Mouse (Mus musculus) heart, adult 2 months (tissue): ENCODE results near the gene Fen1. TPM values are rescaled to one million over a fixed set of nuclear protein-coding genes. Genes with fewer than 3 reads are reported as not detected.

Experiments
- DNase-seq, 2 experiments: peaks; one replicate each; pipeline ENCODE4 v3.0.0; 2021
- H3K27ac ChIP-seq: fragments of 200-600 bp; 2 replicates; pipeline ENCODE4 v1.8.1; 2022
- H3K27me3 ChIP-seq: fragments of 200-500 bp; 2 replicates; pipeline ENCODE4 v1.6.1; 2012; ENCODE audit warnings: mild to moderate bottlenecking, low read length, inconsistent platforms, mixed read lengths; ENCODE audit not compliant: control insufficient read depth, insufficient read depth
- H3K36me3 ChIP-seq: fragments of 200-500 bp; 2 replicates; pipeline ENCODE4 v1.6.1; 2012; ENCODE audit warnings: low read length, inconsistent platforms; ENCODE audit not compliant: control insufficient read depth, insufficient read depth
- H3K4me1 ChIP-seq: fragments of 200-500 bp; 2 replicates; pipeline ENCODE4 v1.6.1; 2011; ENCODE audit warnings: low read length; ENCODE audit not compliant: control insufficient read depth, insufficient read depth
- H3K4me3 ChIP-seq: fragments of 200-600 bp; 2 replicates; pipeline ENCODE4 v1.8.1; 2022
- H3K79me2 ChIP-seq: fragments of 200-500 bp; replicated peaks from 2 replicates; pipeline ENCODE4 v1.6.1; 2012; ENCODE audit warnings: mild to moderate bottlenecking, inconsistent platforms, low read length, moderate library complexity, mixed read lengths; ENCODE audit not compliant: control insufficient read depth, insufficient read depth
- H3K9ac ChIP-seq: fragments of 200-500 bp; 2 replicates; pipeline ENCODE4 v1.6.1; 2012; ENCODE audit warnings: low read depth, mild to moderate bottlenecking, control low read depth, inconsistent platforms, low read length, mixed read lengths
- CTCF ChIP-seq: fragments of 200-600 bp; IDR thresholded peaks from 2 replicates; pipeline ENCODE4 v1.8.1; 2022; ENCODE audit warnings: antibody characterized with exemption, mild to moderate bottlenecking, moderate library complexity
- EP300 ChIP-seq: fragments of 200-500 bp; IDR thresholded peaks from 2 replicates; pipeline ENCODE4 v1.6.1; 2011; ENCODE audit warnings: low read depth, low read length, control low read depth; ENCODE audit not compliant: insufficient read depth
- POLR2A ChIP-seq: fragments of 200-500 bp; IDR thresholded peaks from 2 replicates; pipeline ENCODE4 v1.6.1; 2011; ENCODE audit warnings: mild to moderate bottlenecking, low read depth, low read length, control low read depth; ENCODE audit not compliant: insufficient read depth
- WGBS: fragments of 180-500 bp; shearing (Covaris S2); methylation state at CpG from one replicate; pipeline ENCODE4 v1.1.7; 2018; 5-methylcytosine and 5-hydroxymethylcytosine counted together
- intact Hi-C: fragments of 180-260 bp; cut with DNase I; formaldehyde crosslinking; loops from one replicate; pipeline ENCODE4 v1.15.1; 2025
- polyA plus RNA-seq: library from polyadenylated mRNA; depleted of rRNA; stranded (reverse); fragments of >200 nt; gene quantifications from 2 replicates; pipeline ENCODE4 v1.2.3, GENCODE M21; 2012
- total RNA-seq, 2 experiments: library from RNA; stranded (reverse); gene quantifications; 2 replicates each; pipeline ENCODE4 v1.2.3; 2021

Fen1 gene
- total and polyA plus RNA-seq, 3 experiments, result 2.9 to 4.5 (median 3.7) TPM

DNA sequence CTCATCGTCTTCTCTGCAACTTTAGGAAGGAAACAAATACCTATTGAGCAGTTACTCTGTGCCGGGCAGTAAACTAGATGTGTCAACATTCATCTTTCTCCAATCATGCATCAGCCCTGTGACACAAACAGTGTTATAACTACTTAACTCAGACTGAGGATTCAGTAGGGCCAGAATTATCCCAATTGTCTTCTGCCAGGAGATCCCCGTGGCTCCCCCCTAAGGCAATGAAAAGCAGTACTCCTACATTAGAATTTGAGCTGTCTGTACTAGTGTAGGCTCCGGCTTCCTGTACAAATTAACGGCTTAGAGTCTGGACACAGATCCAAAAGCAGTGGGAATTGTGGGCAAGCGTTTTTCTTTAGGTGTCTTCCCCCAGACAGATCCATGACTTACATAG is 1.1 kb upstream of the Fen1 start:
- intact Hi-C loops, result loop anchor here (10.0 kb wide), 1 partner anchor 1710 kb away; the partner anchor contains the start of gene Patl1
- TF ChIP-seq EP300 (no peak), POLR2A (no peak), CTCF (no peak)
- Histone ChIP-seq H3K27me3 (no peaks in the 10 kb centered on the region), H3K36me3 (peaks cover 2% of the 10 kb centered on the region; the same call in 1 of the 2 replicates), H3K4me3 (no peak overlapping the region), H3K27ac (no peak overlapping the region), H3K79me2 (no peaks in the 10 kb centered on the region), H3K9ac (no peak overlapping the region), H3K4me1 (peaks cover 9% of the 10 kb centered on the region)
- 44% methylated on average over 6 of the region's 6 CpGs for WGBS
- DNase-seq, result no peak

DNA sequence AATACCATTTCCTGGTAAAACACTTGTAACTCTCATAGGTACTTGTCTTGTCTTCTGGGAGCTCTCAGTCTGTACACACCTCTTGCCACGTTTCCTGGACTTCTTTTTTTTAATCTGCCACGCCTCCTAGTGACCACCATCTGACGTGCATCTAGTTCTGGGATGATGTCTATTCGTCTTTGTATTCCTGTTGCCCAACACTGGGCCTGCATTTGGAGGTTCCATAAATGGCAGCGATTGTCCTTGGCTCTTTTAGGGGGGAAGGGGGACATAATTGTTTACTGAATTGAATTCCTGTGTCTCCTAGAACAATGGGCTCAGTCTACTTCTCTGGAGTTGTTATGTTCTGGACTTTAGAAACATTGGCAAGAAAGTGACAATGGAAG is 640 bp upstream of the Fen1 start:
- peak overlapping the region; percentile 91 for H3K27ac ChIP-seq
- H3K4me1 ChIP-seq, result peaks cover 9% of the 10 kb centered on the region
- H3K36me3 ChIP-seq, result peaks cover 2% of the 10 kb centered on the region; the same call in 1 of the 2 replicates
- no peaks in the 10 kb centered on the region for H3K79me2 ChIP-seq
- intact Hi-C loops, result loop anchor here (10.0 kb wide), 1 partner anchor 1710 kb away; the partner anchor contains the start of gene Patl1
- TF ChIP-seq POLR2A, result no peak
- TF ChIP-seq EP300, result no peak
- TF ChIP-seq CTCF, result peak; percentile 57
- DNase-seq, result peak in 1 of 2 experiments; percentile 39
- H3K9ac ChIP-seq, result no peak overlapping the region
- no peaks in the 10 kb centered on the region for H3K27me3 ChIP-seq
- under 1% methylated on average over 5 of the region's 5 CpGs for WGBS
- peak overlapping the region; percentile 100 for H3K4me3 ChIP-seq

DNA sequence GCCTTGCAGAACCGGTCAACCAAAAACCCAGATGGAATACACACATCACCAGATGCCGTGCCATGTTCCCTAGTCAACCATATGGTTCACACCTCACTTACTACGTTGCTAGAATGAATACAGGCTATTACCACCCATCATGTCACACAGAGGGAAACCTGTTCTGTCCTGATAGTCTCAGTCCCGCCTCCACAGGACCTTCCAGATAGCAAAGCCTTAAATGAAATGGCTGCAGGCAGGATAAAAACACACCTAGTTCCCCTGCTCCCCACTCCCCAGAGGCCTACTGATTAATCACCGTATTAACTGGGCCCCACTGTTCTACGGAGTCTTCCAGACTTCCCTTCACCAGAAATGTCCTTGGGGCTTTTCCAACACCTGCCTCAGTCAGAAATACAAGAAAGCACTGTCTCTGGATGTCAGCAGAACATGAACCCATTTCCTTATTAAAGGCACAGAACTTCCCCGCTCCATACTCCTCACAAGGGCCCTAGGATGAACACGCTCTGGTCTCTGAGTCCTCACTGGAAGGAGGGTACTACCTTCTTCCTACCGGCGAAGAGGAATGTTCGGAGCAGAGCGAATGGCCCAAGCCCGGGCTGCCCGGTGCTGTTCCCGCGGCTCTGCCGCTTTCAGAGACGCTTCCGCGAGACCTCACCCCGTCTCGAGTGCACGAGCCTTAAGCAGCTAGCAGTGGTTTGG is 672 bp downstream of the Fen1 start:
- Histone ChIP-seq H3K4me1 (peaks cover 3% of the 10 kb centered on the region; the same call in 1 of the 2 replicates), H3K9ac (peak overlapping the region; percentile 66), H3K27ac (peak overlapping the region; percentile 91), H3K79me2 (no peaks in the 10 kb centered on the region), H3K27me3 (no peaks in the 10 kb centered on the region), H3K4me3 (peak overlapping the region; percentile 100), H3K36me3 (no peaks in the 10 kb centered on the region)
- DNase-seq, result no peak
- TF ChIP-seq CTCF (no peak), POLR2A (no peak), EP300 (no peak)
- WGBS, result 2% methylated on average over 23 of the region's 23 CpGs
- intact Hi-C loops, result loop anchor here (10.0 kb wide), 1 partner anchor 1712 kb away; the partner anchor contains the start of gene Patl1

DNA sequence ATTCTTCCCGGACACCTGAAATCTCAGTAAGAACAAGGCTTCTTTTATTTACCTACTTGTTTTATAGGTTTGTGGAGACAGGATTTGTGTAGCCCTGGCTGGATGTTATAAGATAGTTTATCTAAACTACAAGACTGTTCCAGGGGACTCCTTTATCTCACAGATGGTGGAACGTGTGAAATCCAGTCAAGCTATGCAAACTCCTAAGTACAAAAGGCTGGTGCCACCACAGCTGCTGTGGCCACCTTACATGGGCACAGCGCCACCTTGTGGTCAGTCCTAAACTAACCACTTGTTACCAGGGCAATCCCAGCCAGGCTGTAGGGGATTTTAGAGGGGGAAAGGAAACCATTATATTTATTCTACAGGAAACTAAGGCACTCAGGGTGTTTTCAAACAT is 5.2 kb downstream of the Fen1 start:
- TF ChIP-seq CTCF (peak; percentile 96), POLR2A (no peak), EP300 (peak; percentile 74)
- peak; percentile 74 to 81 for DNase-seq
- H3K9ac ChIP-seq, result no peak overlapping the region
- H3K4me1 ChIP-seq, result peaks cover 2% of the 10 kb centered on the region; the same call in 1 of the 2 replicates
- no peaks in the 10 kb centered on the region for H3K27me3 ChIP-seq
- H3K27ac ChIP-seq, result no peak overlapping the region
- H3K36me3 ChIP-seq, result no peaks in the 10 kb centered on the region
- H3K4me3 ChIP-seq, result no peak overlapping the region
- 32% methylated on average over 3 of the region's 3 CpGs for WGBS
- H3K79me2 ChIP-seq, result no peaks in the 10 kb centered on the region
- intact Hi-C loops, result loop anchor here (2.0 to 5.0 kb wide), 3 partner anchors 164 to 281 kb away; partner anchors contain the start of genes Best1 and Rab3il1

DNA sequence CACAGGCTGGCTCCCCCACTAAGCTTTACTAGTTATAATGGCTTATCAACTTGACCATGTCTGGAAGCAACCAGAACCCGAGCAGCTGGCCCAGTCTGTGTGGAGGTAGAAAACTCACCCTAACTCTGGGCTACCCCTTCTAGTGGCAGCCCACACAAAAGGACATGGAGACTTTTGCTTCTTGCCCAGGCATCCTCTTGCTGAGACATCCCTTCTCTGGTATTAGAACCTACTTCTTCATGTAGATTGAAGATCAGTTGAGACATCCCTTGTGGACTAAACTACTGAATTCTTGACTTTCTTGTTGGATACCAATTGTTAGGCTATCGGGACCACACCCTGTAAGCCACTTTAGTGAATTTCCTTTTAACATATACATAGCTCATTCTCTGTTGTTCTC is 5.7 kb downstream of the Fen1 start:
- intact Hi-C loops, result loop anchor here (2.0 to 5.0 kb wide), 3 partner anchors 163 to 281 kb away; partner anchors contain the start of genes Best1 and Rab3il1
- Histone ChIP-seq H3K27me3 (no peaks in the 10 kb centered on the region), H3K9ac (no peak overlapping the region), H3K79me2 (no peaks in the 10 kb centered on the region), H3K36me3 (no peaks in the 10 kb centered on the region), H3K4me3 (no peak overlapping the region), H3K4me1 (peaks cover 2% of the 10 kb centered on the region; the same call in 1 of the 2 replicates), H3K27ac (no peak overlapping the region)
- WGBS, result 79% methylated on average over 2 of the region's 2 CpGs
- no peak for TF ChIP-seq CTCF
- no peak for TF ChIP-seq POLR2A
- no peak for TF ChIP-seq EP300
- DNase-seq, result no peak

DNA sequence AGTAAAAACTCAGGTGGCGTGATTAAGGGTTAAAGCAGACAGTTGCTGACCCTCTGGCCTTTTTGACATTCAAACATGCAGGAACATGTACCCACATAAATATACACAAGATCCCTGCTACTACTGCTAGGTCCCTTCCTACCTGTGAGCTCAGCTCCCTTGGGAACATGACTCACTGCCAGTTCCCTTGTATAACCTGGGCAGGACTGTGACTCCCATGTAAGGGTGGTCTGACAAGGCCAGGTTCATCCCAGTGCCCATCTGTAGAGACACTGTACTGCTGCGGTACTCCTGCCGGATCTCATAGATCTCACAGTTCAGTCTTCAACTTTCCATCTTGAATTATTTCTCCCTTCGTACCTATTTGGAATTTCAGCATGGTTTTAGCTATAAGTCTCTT is 6.8 kb downstream of the Fen1 start:
- 91% methylated on average over 4 of the region's 4 CpGs for WGBS
- intact Hi-C loops, result loop anchor here (5.0 kb wide), 1 partner anchor 280 kb away; no protein-coding TSS in a partner anchor
- Histone ChIP-seq H3K27me3 (no peaks in the 10 kb centered on the region), H3K4me3 (no peak overlapping the region), H3K79me2 (no peaks in the 10 kb centered on the region), H3K4me1 (no peaks in the 10 kb centered on the region), H3K36me3 (no peaks in the 10 kb centered on the region), H3K27ac (no peak overlapping the region), H3K9ac (no peak overlapping the region)
- TF ChIP-seq CTCF, result no peak
- no peak for TF ChIP-seq EP300
- no peak for TF ChIP-seq POLR2A
- DNase-seq, result no peak
